9 mouse cellular contexts compared by ENCODE assay signal in genomic region chr4:129573430-129573829, GRCm38 (mm10). TPM values are rescaled to one million over a fixed set of nuclear protein-coding genes. Genes with fewer than 3 reads are reported as not detected.
DNase-seq lines count a peak whose midpoint lies in the region; ATAC-seq and TF ChIP-seq lines count a peak whose summit lies in the region.
"Had no signal": no experiment of that assay in that cellular context is flagged by ENCODE, and none has a peak within 500 bp of the region (broad histone marks: within the 10 kb centered on the region; RNA-seq: fewer than 3 reads in every experiment).

Gene Lck (minus strand): TSS chr4:129573641.

- H3K4me1 ChIP-seq in heart, embryonic 13.5 days: peaks cover 13% of the 10 kb centered on the region
- 0 out of 2 replicates have a peak, but pooled peaks cover 3% of the 10 kb centered on the region for H3K4me1 ChIP-seq in midbrain, postnatal 0 days (ENCODE audit: insufficient read depth, low read length)
- peaks cover 6% of the 10 kb centered on the region; the same call in 1 of the 2 replicates for H3K4me1 ChIP-seq in midbrain, embryonic 13.5 days (replicated peaks)

- no peak within 1 kb of the TSS for H3K9ac ChIP-seq in heart, embryonic 13.5 days
- no peak within 1 kb of the TSS for H3K9ac ChIP-seq in midbrain, postnatal 0 days (replicated peaks; ENCODE audit: low read length, poor library complexity, severe bottlenecking)
- no peak within 1 kb of the TSS for H3K9ac ChIP-seq in midbrain, embryonic 13.5 days (replicated peaks)
- H3K9ac ChIP-seq: liver, embryonic 14.5 days had no signal

- intact Hi-C loops in left cerebral cortex, postnatal 25 days (cut with DNase I): no loop called here

- peak within 1 kb of the TSS; percentile 36 for H3K27ac ChIP-seq in heart, embryonic 13.5 days (replicated peaks)
- H3K27ac ChIP-seq in midbrain, postnatal 0 days (ENCODE audit: low read depth, low read length): no peak within 1 kb of the TSS
- no peak within 1 kb of the TSS for H3K27ac ChIP-seq in midbrain, embryonic 13.5 days
- H3K27ac ChIP-seq: liver, embryonic 14.5 days had no signal

- no peak within 1 kb of the TSS for H3K4me2 ChIP-seq in heart, embryonic 13.5 days
- H3K4me2 ChIP-seq in midbrain, postnatal 0 days (ENCODE audit: low read depth, low read length, poor library complexity, severe bottlenecking): no peak within 1 kb of the TSS
- no peak within 1 kb of the TSS for H3K4me2 ChIP-seq in midbrain, embryonic 13.5 days (replicated peaks)

- no peak within 1 kb of the TSS for H3K4me3 ChIP-seq in heart, embryonic 13.5 days
- no peak within 1 kb of the TSS for H3K4me3 ChIP-seq in midbrain, postnatal 0 days (ENCODE audit: low read depth, low read length)
- no peak within 1 kb of the TSS for H3K4me3 ChIP-seq in midbrain, embryonic 13.5 days (replicated peaks)

- TF ChIP-seq CTCF in midbrain, postnatal 0 days (IDR thresholded peaks at IDR 0.05): no peak

- H3K36me3 ChIP-seq in heart, embryonic 13.5 days: no peaks in the 10 kb centered on the region
- H3K36me3 ChIP-seq in midbrain, postnatal 0 days (ENCODE audit: insufficient read depth, low read length): no peaks in the 10 kb centered on the region
- no peaks in the 10 kb centered on the region for H3K36me3 ChIP-seq in midbrain, embryonic 13.5 days

- ATAC-seq in heart, embryonic 13.5 days (ENCODE audit: extremely low read depth, insufficient number of reproducible peaks, low FRiP score, low TSS enrichment): no peak
- no peak for ATAC-seq in midbrain, postnatal 0 days (ENCODE audit: low FRiP score)
- ATAC-seq in midbrain, embryonic 13.5 days: no peak

- no peaks in the 10 kb centered on the region; the same call in 1 of the 2 replicates for H3K27me3 ChIP-seq in heart, embryonic 13.5 days (replicated peaks)
- no peaks in the 10 kb centered on the region; the same call in 1 of the 2 replicates for H3K27me3 ChIP-seq in midbrain, postnatal 0 days (ENCODE audit: insufficient read depth, low read length)
- no peaks in the 10 kb centered on the region for H3K27me3 ChIP-seq in midbrain, embryonic 13.5 days

- H3K9me3 ChIP-seq in heart, embryonic 13.5 days: no peaks in the 10 kb centered on the region
- H3K9me3 ChIP-seq in midbrain, postnatal 0 days (ENCODE audit: low read length): no peaks in the 10 kb centered on the region
- H3K9me3 ChIP-seq in midbrain, embryonic 13.5 days: no peaks in the 10 kb centered on the region

- DNase-seq in heart, adult 18-20 months: no peak
- no peak for DNase-seq in midbrain, postnatal 0 days (ENCODE audit: low spot score)
- peak; percentile 10 for DNase-seq in lung, postnatal 25 days (ENCODE audit: low spot score)
- peak; percentile 89 for DNase-seq in thymus, postnatal 25 days
- DNase-seq in adrenal gland, adult 8-10 months: no peak
- no peak for DNase-seq in left cerebral cortex, postnatal 25 days (ENCODE audit: low spot score in 2 of 2)

- WGBS in heart, embryonic 13.5 days: 90% methylated on average over 8 of the region's 8 CpGs
- WGBS in midbrain, postnatal 0 days: 87% methylated on average over 8 of the region's 8 CpGs
- WGBS in midbrain, embryonic 13.5 days: 92% methylated on average over 8 of the region's 8 CpGs

RNA-seq across cellular contexts. Expression of gene Lck, which starts in this region (rescaled TPM):
- 2.8 and 7.0 TPM in 2 replicates for polyA plus RNA-seq in heart, embryonic 13.5 days (2015; fragmentation: Nextera tagmentation; extraction: Ambion mirVana)
- 1 to 10 TPM in 1 of 2 experiments, under 1 TPM in 1; 0.32 to 5.0 TPM for total RNA-seq in heart, adult 18-20 months (2021)
- 17.5 and 20.4 TPM in 2 replicates for total RNA-seq in midbrain, postnatal 0 days (2014; rRNA removed)
- 17.5 and 20.7 TPM in 2 replicates for polyA plus RNA-seq in midbrain, postnatal 0 days (2015; fragmentation: Nextera tagmentation; extraction: Ambion mirVana)
- polyA plus RNA-seq in midbrain, embryonic 13.5 days (2015; fragmentation: Nextera tagmentation; extraction: Ambion mirVana): 5.9 and 7.1 TPM in 2 replicates
- 1 to 10 TPM; 1.9 to 3.5 (median 2.6) TPM for total RNA-seq in adrenal gland, adult 8-10 months (2022)
- 1 to 10 TPM; 2.5 to 2.7 TPM for total RNA-seq in left cerebral cortex, postnatal 25 days (2021)

Comparison
In these comparisons a context has a peak if more than half of its experiments do, and no peak if none do; other contexts are left out.
1. DNase-seq: peak in lung, postnatal 25 days (single experiment) and thymus, postnatal 25 days (single experiment); none in heart, adult 18-20 months (0 of 2), midbrain, postnatal 0 days (single experiment), adrenal gland, adult 8-10 months (single experiment) and left cerebral cortex, postnatal 25 days (0 of 2).